In the genomic region with DNA sequence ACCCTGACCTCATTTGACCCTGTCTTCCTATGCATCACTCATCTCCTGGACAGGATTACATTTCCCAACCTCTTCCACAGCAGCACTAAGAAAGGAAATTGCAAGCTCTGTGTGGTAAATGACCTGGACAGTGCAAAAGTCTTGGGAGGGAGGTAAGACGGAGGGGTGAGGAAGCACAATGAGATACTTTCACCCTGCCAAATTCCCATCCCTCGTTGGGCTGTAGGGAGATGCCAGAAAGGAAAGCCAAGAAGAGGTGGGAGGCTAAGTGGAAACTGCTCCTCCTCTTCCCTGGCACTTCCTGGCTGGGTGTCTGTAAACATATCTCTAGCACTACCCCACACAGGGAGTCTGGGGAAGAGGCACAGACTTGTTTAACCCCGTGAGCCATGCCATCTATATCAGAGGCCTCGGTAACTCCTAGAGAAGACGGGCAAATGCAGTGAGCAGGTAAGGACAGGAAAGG, we compare ENCODE assay signal across 10 mouse cellular contexts.
DNase-seq lines count a peak whose midpoint lies in the region; ATAC-seq lines count a peak whose summit lies in the region.
"Had no signal": no experiment of that assay in that cellular context is flagged by ENCODE, and none has a peak within 500 bp of the region (broad histone marks: within the 10 kb centered on the region; RNA-seq: fewer than 3 reads in every experiment).

No protein-coding gene starts in this region.

- ATAC-seq in heart, embryonic 11.5 days (replicated peaks; ENCODE audit: insufficient number of reproducible peaks, low FRiP score, low TSS enrichment), result no peak
- ATAC-seq in heart, embryonic 13.5 days (ENCODE audit: extremely low read depth, insufficient number of reproducible peaks, low FRiP score, low TSS enrichment), result no peak

- H3K4me1 ChIP-seq in heart, embryonic 11.5 days (ENCODE audit: control insufficient read depth, insufficient read depth, low read length), result peaks cover 13% of the 10 kb centered on the region
- peaks cover 37% of the 10 kb centered on the region for H3K4me1 ChIP-seq in heart, embryonic 13.5 days

- H3K4me3 ChIP-seq in heart, embryonic 11.5 days (ENCODE audit: low read depth, low read length), result no peak overlapping the region
- H3K4me3 ChIP-seq in heart, embryonic 13.5 days, result no peak overlapping the region

- 54% methylated on average over 5 of the region's 5 CpGs for WGBS in heart, embryonic 11.5 days (ENCODE audit: insufficient replicate concordance)
- 72% methylated on average over 5 of the region's 5 CpGs for WGBS in heart, embryonic 13.5 days

- no peak overlapping the region for H3K4me2 ChIP-seq in heart, embryonic 11.5 days
- no peak overlapping the region for H3K4me2 ChIP-seq in heart, embryonic 13.5 days

- peaks cover 6% of the 10 kb centered on the region; the same call in 1 of the 2 replicates for H3K9me3 ChIP-seq in heart, embryonic 11.5 days (replicated peaks; ENCODE audit: control insufficient read depth, low read length)
- H3K9me3 ChIP-seq in heart, embryonic 13.5 days, result peaks cover 7% of the 10 kb centered on the region; the same call in 1 of the 2 replicates

- no peaks in the 10 kb centered on the region for H3K27me3 ChIP-seq in heart, embryonic 11.5 days (ENCODE audit: control insufficient read depth, insufficient read depth, low read length)
- H3K27me3 ChIP-seq in heart, embryonic 13.5 days (replicated peaks), result no peaks in the 10 kb centered on the region
- H3K27me3 ChIP-seq: CH12.LX had no signal

- no peak overlapping the region for H3K9ac ChIP-seq in heart, embryonic 11.5 days (ENCODE audit: low read depth, low read length)
- no peak overlapping the region for H3K9ac ChIP-seq in heart, embryonic 13.5 days

- no peak overlapping the region for H3K27ac ChIP-seq in heart, embryonic 11.5 days (ENCODE audit: low read depth, low read length)
- H3K27ac ChIP-seq in heart, embryonic 13.5 days (replicated peaks), result peak overlapping the region; percentile 62

- DNase-seq in heart, adult 11 months, result peak; percentile 97
- peak; percentile 17 for DNase-seq in 416B (ENCODE audit: low read depth)
- peak; percentile 41 for DNase-seq in kidney, postnatal 14 days
- no peak for DNase-seq in MN1 (ENCODE audit: low spot score)
- no peak for DNase-seq in gastrocnemius, postnatal 14 days
- no peak for DNase-seq in right cerebral cortex, postnatal 4 days
- DNase-seq: right cerebral cortex, postnatal 14 days had no signal

- intact Hi-C loops in gastrocnemius, postnatal 14 days (cut with DNase I; ENCODE audit: low total_unique reads), result no loop called here

- H3K36me3 ChIP-seq in heart, embryonic 11.5 days (ENCODE audit: control insufficient read depth, insufficient read depth, low read length), result 0 out of 2 replicates have a peak, but pooled peaks cover 3% of the 10 kb centered on the region
- H3K36me3 ChIP-seq in heart, embryonic 13.5 days, result no peaks in the 10 kb centered on the region

Comparison
In these comparisons a context has a peak if more than half of its experiments do, and no peak if none do; other contexts are left out.
1. DNase-seq: peak in heart, adult 11 months (single experiment), 416B (single experiment) and kidney, postnatal 14 days (single experiment); none in MN1 (single experiment), gastrocnemius, postnatal 14 days (single experiment) and right cerebral cortex, postnatal 4 days (single experiment).